Mouse (Mus musculus): ENCODE results near the gene Abi3. TPM values are rescaled to one million over a fixed set of nuclear protein-coding genes. Genes with fewer than 3 reads are reported as not detected.

The Abi3 gene
- total RNA-seq, 2 experiments from 2014 or later: 2.1 to 16.0 TPM

DNA sequence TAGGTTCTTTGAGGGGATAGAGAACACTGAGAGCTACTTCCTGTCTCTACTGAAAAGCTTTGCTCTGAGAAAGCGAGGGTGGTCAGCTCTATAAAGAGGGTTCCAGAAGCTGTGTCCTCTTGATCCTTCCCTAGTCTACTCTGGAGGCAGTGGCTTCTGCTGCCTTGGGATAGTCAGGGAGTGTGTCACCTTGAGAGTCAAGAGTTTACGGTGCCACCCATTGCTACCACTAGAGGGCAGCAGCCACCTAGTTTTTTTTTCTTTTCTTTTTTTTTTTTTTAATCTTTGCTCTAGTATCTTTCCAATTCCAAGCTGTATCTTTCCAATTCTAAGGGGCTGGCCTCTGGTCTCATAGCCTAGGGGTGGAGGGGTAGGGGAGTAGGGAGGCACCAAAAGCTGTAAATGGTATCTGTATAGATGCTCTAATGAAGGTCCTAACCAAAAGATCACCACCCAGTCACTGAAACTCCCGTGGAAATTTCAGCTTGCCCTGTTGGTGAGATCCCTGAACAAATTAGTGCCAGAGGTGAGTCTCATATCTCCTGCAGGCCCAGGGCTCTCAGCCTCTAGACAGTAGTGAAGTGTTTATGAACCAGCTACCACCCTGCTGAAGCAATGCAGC lies 14.7 kb downstream of the Abi3 start:
- ATAC-seq (replicated peaks; ENCODE audit: low FRiP score, poor library complexity, severe bottlenecking): peak; percentile 39

DNA sequence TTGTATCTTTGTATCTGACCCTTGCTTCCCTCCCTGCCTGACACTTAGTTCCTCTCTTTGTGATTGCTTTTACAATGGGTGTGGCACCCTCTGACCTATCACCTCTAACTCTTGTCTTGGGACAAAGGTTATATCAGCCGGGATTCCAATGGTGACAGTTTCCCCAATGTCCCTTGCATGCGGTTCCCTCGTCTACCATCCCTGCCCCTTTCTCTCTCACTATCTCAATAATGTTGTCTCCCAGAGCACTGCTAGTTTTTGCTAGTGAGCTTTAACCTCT lies 15.2 kb downstream of the Abi3 start:
- ATAC-seq (replicated peaks; ENCODE audit: low FRiP score, poor library complexity, severe bottlenecking): no peak

DNA sequence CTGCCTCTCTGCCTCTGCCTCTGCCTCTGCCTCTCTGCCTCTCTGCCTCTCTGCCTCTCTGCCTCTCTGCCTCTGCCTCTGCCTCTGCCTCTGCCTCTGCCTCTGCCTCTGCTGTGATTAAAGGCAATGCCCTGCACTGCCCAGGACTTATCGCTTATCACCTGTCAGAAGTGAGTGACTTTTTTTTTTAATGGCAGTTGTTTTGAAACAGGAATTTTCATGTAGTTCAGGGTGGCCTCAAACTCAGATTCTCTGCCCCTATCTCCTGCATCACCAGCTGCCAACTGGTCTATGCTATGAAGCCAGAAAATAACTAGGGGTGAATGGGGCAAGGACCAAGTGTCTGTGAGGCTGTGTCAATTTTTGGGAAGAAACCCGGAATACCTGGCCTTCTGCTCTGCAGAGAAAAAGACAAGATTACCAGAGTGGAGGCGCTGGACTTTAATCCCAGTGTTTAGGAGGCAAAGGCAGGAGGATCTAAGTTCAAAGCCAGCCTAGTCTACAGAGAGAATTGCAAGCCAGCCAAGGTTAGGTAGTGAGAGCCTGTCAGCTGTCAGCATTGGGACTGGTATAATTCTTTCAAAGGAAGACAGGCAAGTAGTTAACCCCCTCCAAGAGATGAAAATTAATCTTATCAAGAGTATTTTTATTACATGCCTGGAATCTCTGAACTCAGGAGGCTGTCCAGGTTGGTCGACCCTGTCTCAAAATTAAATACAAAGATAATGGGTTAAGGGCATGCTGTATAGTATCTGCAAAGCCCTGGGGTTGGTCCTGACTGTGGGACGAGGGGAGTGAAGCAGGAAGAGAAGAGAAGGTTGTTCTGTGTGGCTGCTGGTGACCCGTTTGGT lies 15.7 kb downstream of the Abi3 start:
- ATAC-seq (replicated peaks; ENCODE audit: low FRiP score, poor library complexity, severe bottlenecking): no peak

DNA sequence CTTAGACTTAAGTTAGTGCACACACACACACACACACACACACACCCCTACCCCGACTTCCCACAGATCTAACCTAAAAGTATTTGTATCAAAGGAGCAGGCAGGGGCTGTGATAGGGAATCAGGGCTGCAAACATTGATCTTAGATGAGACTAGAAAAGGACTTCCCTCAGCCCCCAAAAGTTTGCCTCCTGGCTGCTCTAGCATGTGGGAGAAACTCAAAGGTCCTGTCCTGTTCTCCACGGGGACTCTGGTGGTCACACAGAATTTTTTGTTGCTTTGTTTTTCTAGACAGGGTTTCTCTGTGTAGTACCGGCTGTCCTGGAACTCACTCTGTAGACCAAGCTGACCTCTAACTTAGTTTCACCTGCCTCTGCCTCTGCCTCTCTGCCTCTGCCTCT lies 16.7 kb downstream of the Abi3 start:
- ATAC-seq (replicated peaks; ENCODE audit: low FRiP score, poor library complexity, severe bottlenecking): no peak

DNA sequence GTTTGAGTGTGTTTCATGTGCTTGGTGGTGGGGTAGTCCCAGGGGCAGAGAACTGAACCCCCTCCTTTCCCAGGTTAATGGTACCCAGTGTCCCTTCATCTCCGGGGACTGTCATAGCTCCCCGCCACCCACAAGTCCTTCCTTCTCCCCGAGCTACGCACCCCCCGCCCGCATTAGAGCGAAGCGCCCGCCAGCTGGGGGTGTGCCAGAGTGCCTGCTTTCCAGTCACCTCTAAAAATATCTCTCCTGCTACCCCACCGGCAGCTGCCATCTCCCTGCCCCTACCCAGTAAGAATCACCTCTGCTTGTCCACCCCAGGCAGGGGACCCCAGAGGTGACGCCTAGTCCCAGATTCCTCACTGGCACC lies 17.4 kb downstream of the Abi3 start:
- ATAC-seq (replicated peaks; ENCODE audit: low FRiP score, poor library complexity, severe bottlenecking): no peak

DNA sequence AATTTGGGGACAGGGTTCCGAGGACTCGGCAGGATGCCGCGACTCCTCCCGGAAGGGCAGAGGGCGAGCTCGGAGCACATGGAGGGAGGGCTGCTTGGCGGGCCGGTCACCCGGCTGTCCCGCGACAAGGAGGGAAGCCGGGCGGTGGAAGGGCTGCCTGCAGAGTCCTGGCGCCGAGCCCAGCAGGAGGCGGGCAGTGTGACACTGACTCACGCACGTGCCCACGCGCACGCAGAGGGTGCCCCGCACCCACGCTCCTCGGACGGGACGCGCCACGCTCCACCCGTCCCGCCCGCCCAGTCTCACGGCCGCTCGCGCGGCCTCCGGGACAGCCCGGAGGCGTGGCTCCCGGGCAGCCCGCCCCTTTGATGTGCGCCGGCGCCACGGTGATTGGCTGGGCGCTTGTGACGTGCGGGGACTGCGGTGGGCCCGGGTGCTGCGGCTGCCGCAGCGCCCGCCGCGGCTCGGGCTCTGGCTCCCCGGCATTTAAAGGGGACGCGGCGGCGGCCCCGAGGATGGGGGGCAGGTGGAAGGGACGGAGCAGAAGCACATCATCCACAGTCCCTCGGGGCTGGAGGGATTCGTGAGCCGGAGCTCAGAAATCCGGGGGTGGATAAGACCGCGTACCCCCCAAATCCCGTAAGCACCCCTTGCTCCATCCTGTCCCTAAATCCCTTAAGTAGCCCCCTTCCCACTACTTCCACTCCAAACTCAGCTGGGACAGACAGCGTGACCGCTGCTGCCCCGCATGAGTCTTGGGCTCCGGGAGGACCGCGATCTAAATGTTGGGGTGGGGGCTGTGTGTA lies 18.0 kb downstream of the Abi3 start, which contains the start of gene Phospho1:
Gene Phospho1 (plus strand): TSS at position 429 of the 806 bp plus-strand sequence.
- peak; percentile 89 for ATAC-seq (replicated peaks; ENCODE audit: low FRiP score, poor library complexity, severe bottlenecking)

DNA sequence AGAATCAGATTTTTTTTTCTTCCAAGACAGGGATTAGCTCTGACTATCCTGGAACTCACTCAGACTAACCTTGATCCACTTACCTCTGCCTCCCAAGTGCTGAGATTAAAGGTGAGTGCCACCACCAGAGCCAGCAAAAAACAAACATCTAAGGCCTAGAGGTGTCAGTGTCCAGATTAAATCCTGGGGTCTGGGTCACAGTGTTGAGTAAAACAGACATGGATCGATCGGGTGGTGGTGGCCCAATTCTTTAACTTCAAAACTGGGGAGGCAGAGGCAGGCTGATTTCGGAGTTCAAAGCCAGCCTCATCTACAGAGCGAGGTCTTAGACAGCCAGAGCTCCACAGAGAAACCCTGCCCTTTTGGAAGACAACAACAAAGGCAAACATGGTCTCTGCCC lies 19.8 kb downstream of the Abi3 start:
- ATAC-seq (replicated peaks; ENCODE audit: low FRiP score, poor library complexity, severe bottlenecking): no peak

DNA sequence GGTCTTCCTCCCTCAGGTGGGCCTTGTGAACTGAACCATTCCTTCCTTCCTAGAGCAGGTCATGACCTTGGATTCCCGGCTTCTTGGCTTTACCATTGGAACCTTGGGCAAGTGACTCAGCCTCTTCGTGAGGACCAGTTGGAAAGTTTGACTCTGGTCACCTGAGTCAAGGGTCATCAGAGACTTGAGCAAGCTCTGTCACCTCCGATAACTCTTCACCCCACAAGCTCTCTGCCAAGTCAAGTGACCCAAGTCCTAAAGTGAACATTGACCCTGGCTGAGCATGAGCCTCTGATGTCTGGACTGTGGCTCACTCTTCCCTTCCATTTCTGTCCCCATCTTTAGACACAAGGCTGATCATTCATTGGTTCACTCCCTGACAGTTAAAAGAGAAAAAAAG lies 20.8 kb downstream of the Abi3 start:
- ATAC-seq (replicated peaks; ENCODE audit: low FRiP score, poor library complexity, severe bottlenecking): no peak

DNA sequence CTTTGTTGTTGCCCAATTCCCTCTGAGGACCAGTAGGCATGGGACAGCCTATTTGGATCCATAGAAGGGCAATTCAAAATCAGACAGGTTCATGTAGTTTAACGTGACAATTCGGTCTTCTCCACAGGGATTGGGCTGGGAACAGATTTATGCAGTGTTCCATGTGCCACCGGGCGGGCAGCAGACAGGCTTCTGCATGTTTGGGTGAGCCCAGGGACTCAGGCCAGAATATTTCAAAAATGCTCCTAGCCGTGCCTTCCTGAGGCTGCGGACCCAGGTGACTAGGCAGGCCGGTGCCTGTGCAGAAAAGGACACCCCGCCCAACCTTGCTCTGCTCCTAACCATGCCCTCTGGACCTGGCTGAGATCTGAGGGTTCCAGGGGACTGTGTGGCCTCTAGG lies 23.1 kb downstream of the Abi3 start:
- no peak for ATAC-seq (replicated peaks; ENCODE audit: low FRiP score, poor library complexity, severe bottlenecking)

DNA sequence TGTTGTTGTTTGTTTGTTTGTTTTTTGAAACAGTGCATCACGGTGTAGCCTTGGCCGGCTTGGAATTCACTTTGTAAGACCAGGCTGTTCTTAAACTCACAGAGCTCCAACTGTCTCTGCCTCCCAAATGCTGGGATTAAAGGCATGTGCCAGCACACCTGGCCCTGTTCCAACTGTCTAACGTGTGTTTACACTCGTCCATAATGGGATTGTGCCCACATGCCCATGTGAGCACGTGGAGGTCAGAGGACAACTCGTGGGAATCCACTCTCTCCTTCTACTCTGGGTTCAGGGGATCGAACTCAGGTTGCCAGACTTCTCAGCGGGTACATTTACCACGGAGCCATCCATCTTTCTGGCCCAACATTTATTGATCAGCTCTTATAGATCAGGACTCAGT lies 26.9 kb downstream of the Abi3 start:
- no peak for ATAC-seq (replicated peaks; ENCODE audit: low FRiP score, poor library complexity, severe bottlenecking)

DNA sequence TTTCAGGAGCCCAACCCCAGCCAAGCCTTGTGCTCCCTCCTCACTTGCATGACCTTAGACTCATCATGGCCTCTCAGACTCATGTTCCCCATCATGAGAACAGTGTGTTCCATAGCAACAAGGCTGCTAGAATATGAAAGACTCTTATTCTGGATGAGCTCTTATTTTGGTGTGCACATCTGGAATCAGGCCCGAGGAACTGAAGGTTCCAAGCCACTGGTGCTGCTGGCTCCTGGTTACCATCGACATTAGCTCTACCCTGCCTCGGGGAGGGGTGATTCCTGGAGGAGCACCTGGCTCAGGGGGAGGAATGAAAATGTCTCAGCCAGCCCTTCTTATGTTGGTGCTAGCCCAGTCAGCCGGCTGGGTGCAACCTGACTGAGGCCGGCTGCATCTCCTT lies 27.4 kb downstream of the Abi3 start:
- ATAC-seq (replicated peaks; ENCODE audit: low FRiP score, poor library complexity, severe bottlenecking): no peak

DNA sequence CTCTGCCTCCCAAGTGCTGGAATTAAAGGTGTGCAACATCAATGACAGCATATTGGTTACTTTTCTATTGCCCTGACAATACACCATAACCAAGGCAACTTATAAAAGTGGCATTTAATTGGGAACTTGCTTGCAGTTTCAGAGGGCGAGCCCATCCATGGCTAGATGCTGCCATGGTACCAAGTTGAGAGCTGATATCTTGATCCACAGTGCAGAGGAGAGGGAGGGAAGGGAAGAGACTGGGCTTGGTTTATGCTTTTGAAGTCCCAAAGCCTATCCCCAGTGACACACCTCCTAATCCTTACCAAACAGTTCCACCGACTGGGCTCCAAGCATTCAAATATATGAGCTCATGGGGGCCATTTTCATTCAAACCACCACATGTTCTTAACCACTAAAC lies 28.2 kb downstream of the Abi3 start:
- no peak for ATAC-seq (replicated peaks; ENCODE audit: low FRiP score, poor library complexity, severe bottlenecking)

DNA sequence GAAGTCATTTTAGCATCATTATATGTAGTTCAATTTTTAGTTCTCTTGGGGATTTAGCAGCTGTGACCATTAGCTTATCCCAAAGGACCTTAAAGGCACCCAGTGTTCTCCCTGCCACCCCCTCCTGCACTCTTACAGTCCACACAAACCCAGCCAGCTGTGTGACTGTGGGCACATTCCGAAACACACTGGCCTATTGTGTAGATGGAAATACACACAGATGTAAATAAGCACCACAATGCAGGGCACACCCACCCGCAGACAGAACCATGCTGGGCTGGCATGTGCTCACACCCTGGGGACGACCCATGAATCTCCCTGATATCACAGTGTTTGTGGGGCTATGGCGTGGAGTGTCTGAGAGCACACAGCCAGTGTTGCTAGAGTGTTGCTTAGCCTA lies 30.1 kb downstream of the Abi3 start:
- no peak for ATAC-seq (replicated peaks; ENCODE audit: low FRiP score, poor library complexity, severe bottlenecking)

DNA sequence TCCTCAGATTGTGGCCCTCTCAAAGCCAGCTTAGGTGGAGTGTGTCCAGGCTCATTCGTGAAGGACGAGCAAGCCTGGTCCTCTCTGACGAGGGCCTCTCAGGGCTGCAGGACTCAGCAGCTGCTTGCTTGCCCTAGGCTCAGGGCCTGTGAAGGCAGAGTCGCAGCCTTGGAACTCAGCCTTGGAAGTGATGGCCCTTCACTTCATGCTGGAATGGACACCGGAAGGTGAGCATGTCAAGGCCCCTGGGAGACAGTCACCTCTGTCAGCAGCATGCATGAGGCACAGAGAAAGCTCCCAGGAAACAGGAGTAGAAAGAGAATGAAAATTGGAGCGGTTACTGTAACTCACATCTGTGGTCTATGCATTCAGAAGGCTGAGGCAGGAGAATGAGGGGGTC lies 30.5 kb downstream of the Abi3 start:
- no peak for ATAC-seq (replicated peaks; ENCODE audit: low FRiP score, poor library complexity, severe bottlenecking)

DNA sequence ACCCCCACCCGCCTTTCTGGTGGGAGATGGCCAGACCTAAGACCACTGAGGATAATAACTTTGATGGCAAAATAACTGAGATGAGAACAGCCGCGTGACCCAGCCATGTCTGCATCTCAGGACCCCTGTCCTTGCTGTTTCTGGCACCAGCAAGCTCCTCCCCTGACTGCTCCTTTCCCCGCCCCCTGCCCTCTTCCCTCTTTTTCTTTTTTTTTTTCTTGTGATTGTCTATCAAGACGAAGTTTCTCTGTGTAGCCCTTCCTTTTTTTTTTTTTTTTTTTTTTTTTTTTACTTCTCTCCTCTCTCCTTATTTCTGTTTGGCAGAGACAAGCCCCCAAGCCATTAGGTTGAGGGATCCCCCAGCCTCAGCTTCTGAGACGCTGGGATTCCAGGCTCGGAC lies 31.4 kb downstream of the Abi3 start:
- ATAC-seq (replicated peaks; ENCODE audit: low FRiP score, poor library complexity, severe bottlenecking): no peak

DNA sequence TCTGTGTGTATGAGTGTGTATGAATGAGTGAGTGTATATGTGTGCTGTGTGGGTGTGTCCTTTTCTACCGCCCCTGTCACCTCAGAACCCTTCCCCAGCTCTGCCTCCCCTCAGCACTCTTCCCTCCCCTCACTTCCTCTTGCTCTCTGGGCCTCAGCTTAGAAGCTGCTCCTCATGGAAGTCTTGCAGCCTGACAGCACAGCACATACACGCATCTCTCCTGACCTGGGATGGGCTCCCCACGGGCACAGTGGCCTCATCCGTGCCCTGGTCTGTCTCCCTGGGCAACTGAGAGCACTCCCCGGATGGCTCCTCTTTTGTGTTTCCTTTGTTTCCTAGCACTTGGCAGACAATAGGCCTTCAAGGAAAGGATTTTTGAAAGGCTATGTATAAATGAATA lies 32.7 kb downstream of the Abi3 start:
- no peak for ATAC-seq (replicated peaks; ENCODE audit: low FRiP score, poor library complexity, severe bottlenecking)

DNA sequence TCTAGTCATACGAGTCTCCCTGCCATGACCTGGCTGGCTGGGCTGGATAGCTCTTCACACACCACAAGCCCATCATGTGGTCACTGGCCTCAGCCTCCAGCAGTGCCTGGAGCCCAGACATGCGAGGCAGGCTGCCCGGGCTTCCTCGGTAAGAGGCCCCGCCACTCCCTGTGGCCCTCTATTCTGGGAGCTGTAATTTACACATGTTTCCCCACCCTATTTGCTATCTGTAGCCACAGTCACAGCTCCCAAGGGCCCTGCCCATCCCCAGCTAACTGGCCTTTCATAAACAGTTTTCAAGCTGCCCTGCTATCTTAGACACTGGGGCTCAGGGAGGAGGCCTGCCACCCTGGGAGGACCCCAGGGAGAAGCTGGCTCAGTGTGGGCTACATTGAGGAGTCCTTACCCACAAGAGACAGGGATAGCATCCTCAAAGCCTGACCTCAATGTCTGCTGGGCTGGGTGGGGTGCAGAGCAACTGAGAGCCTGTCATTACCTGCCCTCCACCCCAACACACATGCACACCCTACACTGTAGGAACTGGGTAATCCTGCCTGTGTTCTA lies 33.7 kb downstream of the Abi3 start:
- peak; percentile 83 for ATAC-seq (replicated peaks; ENCODE audit: low FRiP score, poor library complexity, severe bottlenecking)

DNA sequence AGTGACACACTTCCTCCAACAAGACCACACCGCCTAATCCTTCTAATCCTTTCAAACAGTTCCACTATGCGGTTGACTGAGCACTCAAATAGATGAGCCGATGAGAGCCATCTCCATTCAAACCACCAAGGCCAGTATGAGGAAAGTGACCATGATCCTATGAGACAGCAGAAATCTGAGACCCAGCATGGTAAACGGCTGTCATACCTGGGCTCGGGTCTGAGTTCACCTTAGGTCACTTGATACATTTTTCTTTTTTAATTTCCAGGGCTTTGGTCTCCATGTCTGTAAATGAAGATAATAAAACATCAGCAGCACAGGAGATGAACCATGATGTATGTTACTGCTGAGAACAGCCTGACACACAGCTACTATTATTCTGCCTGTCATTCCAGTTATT lies 34.4 kb downstream of the Abi3 start:
- peak; percentile 8 for ATAC-seq (replicated peaks; ENCODE audit: low FRiP score, poor library complexity, severe bottlenecking)

DNA sequence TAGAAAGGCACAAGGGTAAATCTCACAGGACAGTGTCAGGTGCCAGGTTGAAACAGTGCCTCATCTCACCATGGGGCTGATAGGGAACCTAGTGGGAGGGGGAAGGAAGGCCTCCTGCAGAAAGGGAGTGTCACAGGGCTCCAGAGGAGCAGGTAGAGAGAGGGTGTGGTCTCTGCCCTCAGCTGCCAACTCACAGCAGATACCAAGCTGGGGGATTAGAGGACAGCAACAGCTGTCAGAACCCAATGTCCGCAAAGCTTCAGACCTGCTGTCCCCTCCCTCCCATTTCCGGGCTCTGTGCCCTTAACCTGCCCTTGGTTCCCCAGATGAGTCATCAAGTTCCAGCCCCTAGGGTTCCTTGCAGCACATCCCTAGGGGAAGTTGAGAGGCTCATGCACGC lies 36.7 kb downstream of the Abi3 start:
- peak; percentile 72 for ATAC-seq (replicated peaks; ENCODE audit: low FRiP score, poor library complexity, severe bottlenecking)

DNA sequence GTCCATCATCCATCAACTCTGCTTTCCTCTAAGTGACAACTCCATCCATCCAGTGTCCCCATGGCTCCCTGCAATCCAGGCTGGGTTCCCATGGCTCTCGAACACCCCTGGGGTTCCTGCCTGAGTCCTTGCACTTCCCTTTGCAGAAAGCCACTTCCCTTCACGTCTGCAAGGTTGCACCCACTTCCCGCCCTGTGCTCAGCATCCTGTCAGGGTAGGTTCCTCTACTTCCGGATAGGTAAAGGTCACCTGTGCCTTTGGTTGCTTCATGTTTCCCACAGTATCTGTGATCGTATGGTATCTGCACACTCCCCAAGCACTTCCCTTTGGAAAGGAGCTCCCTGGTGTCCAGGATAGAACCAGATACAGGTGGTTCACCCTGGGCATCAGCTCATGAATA lies 37.3 kb downstream of the Abi3 start:
- ATAC-seq (replicated peaks; ENCODE audit: low FRiP score, poor library complexity, severe bottlenecking): no peak

DNA sequence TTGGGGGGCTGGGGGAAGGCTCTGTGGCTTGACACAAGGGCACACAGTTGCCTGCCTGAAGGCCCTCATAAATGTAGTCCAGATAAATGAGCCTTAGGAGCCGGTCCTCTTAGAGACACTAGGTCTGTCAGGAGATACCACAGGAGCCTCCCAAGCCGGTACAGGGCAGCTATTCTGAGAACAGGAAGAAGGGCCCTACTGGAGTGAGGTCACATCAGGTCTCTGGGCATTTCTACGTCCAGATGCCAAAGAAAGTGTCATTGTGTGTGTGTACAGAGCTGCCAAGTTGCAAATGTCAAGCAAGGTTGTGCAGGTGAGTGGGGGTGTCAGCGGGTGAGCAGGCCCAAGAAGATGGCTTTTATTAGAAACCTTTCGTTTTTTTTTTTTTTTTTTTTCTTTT lies 46.7 kb downstream of the Abi3 start:
- no peak for ATAC-seq (replicated peaks; ENCODE audit: low FRiP score, poor library complexity, severe bottlenecking)

Measured in erythroid progenitor cell, adult 5-6 weeks (primary cell).